Mouse (Mus musculus): Measurements from ENCODE around the gene Rnf26. TPM values are rescaled to one million over a fixed set of nuclear protein-coding genes. Genes with fewer than 3 reads are reported as not detected.

The Rnf26 gene
- polyA plus RNA-seq (2014; fragmentation: Illumina TruSeq; extraction: RNeasy Lipid Tissue Mini Kit (QIAGEN cat#74804)): 1.1 TPM

GRCm38 (mm10) chr9:44113105-44113789, at the start of gene Rnf26, which contains the start of gene Gm49380:
Rnf26 (minus strand) TSS chr9:44113517.
Gm49380 (minus strand) TSS chr9:44113500.

DNA sequence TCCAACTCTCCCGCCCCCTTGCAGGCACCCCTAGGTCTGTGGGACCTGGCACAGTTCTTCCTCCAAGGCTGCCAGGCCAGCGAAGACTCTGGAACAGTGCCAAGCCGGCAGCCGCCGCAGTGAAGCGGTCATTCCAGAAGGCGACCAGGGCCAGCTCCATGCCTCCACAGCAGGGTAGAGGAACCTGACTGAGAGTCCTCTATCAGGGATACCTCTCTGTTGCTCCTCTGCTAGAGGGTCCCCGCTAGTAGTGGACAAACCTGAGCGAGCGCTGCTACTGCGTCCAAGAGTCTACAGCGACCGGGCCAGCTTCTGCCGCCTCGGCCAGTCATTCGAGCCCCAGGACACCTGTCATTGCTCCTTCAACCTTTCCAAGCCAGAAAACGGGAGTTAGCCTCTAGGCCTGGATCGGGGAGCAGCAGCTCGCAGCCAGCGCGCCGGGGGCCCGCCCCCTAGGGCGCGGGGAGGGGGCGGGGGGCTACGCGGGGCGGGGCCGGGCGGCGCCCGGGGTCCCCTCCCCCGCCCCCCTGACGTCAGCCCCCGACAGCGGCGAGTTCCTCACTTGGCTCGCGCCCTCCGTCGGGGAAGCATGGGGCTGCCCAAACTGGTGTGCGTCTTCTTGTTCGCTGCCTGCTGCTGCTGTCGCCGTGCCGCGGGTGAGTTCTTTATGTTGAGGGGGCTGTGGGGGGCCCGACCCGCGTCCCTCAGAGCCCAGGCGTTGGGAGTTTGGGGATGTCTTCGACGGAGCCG, 21.0 kb upstream of the Rnf26 start, which contains the start of gene Mcam:
TSS of gene Mcam (plus strand) at position 369 of the 750 bp plus-strand sequence.

DNA sequence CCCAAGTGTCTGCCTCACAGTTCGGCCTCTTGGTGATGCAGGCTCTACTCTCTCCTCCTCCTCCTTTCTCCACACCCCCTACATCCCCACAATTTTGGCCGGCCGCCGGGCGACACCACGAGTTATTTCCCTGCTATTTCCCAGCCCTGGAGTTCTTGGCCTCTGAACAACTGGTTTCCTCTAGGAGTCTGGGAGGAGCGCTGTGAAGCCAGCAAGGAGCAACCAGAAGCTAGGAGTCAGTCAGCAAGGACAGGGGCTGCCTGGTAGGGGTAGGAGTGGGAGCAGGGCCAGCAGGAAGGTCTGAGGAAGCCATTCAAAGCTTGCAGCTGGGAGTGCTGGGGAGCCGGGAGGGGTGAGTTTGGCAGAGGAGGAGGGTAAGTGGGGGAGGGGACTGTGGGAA, 6.2 kb downstream of the Rnf26 start, which contains the start of gene C1qtnf5:
TSS of gene C1qtnf5 (plus strand) at position 136 of the 400 bp plus-strand sequence.

GRCm38 (mm10) chr9:44101490-44101889, 11.8 kb downstream of the Rnf26 start, which contains the start of gene Mfrp:
Mfrp (plus strand) TSS chr9:44101729.

GRCm38 (mm10) chr9:44066785-44067225, 46.5 kb downstream of the Rnf26 start, which contains the start of gene Usp2:
Usp2 (plus strand) TSS chr9:44067021.

Other genes starting within 250 kb of the Rnf26 start
- 1.9 TPM for gene Thy1, start 70.1 kb downstream of the Rnf26 start, polyA plus RNA-seq (2014; fragmentation: Illumina TruSeq; extraction: RNeasy Lipid Tissue Mini Kit (QIAGEN cat#74804))
- gene Usp2, start 46.5 kb downstream of the Rnf26 start, polyA plus RNA-seq (2014; fragmentation: Illumina TruSeq; extraction: RNeasy Lipid Tissue Mini Kit (QIAGEN cat#74804)): 3.1 TPM
- gene Mfrp, start 11.8 kb downstream of the Rnf26 start, polyA plus RNA-seq (2014; fragmentation: Illumina TruSeq; extraction: RNeasy Lipid Tissue Mini Kit (QIAGEN cat#74804)): not detected
- gene C1qtnf5, start 6.3 kb downstream of the Rnf26 start, polyA plus RNA-seq (2014; fragmentation: Illumina TruSeq; extraction: RNeasy Lipid Tissue Mini Kit (QIAGEN cat#74804)): not detected
- gene Gm49380, start within 50 bp of the Rnf26 start, polyA plus RNA-seq (2014; fragmentation: Illumina TruSeq; extraction: RNeasy Lipid Tissue Mini Kit (QIAGEN cat#74804)): 0.43 TPM
- gene Mcam, start 21.0 kb upstream of the Rnf26 start, polyA plus RNA-seq (2014; fragmentation: Illumina TruSeq; extraction: RNeasy Lipid Tissue Mini Kit (QIAGEN cat#74804)): 23.9 TPM
- gene Cbl, start 120.5 kb upstream of the Rnf26 start, polyA plus RNA-seq (2014; fragmentation: Illumina TruSeq; extraction: RNeasy Lipid Tissue Mini Kit (QIAGEN cat#74804)): 36.8 TPM
- 4.9 TPM for gene Ccdc153, start 127.2 kb upstream of the Rnf26 start, polyA plus RNA-seq (2014; fragmentation: Illumina TruSeq; extraction: RNeasy Lipid Tissue Mini Kit (QIAGEN cat#74804))
- gene Pdzd3, start 138.0 kb upstream of the Rnf26 start, polyA plus RNA-seq (2014; fragmentation: Illumina TruSeq; extraction: RNeasy Lipid Tissue Mini Kit (QIAGEN cat#74804)): not detected
- not detected for gene Nlrx1, start 155.1 kb upstream of the Rnf26 start, polyA plus RNA-seq (2014; fragmentation: Illumina TruSeq; extraction: RNeasy Lipid Tissue Mini Kit (QIAGEN cat#74804))
- gene Abcg4, start 175.1 kb upstream of the Rnf26 start, polyA plus RNA-seq (2014; fragmentation: Illumina TruSeq; extraction: RNeasy Lipid Tissue Mini Kit (QIAGEN cat#74804)): 0.14 TPM
- 15.0 TPM for gene Hinfp, start 192.2 kb upstream of the Rnf26 start, polyA plus RNA-seq (2014; fragmentation: Illumina TruSeq; extraction: RNeasy Lipid Tissue Mini Kit (QIAGEN cat#74804))
- 0.63 TPM for gene C2cd2l, start 206.8 kb upstream of the Rnf26 start, polyA plus RNA-seq (2014; fragmentation: Illumina TruSeq; extraction: RNeasy Lipid Tissue Mini Kit (QIAGEN cat#74804))
- 11.4 TPM for gene Dpagt1, start 212.5 kb upstream of the Rnf26 start, polyA plus RNA-seq (2014; fragmentation: Illumina TruSeq; extraction: RNeasy Lipid Tissue Mini Kit (QIAGEN cat#74804))
- gene H2afx, start 221.2 kb upstream of the Rnf26 start, polyA plus RNA-seq (2014; fragmentation: Illumina TruSeq; extraction: RNeasy Lipid Tissue Mini Kit (QIAGEN cat#74804)): 9.2 TPM
- 26.6 TPM for gene Hmbs, start 230.7 kb upstream of the Rnf26 start, polyA plus RNA-seq (2014; fragmentation: Illumina TruSeq; extraction: RNeasy Lipid Tissue Mini Kit (QIAGEN cat#74804))
- gene Vps11, start 248.2 kb upstream of the Rnf26 start, polyA plus RNA-seq (2014; fragmentation: Illumina TruSeq; extraction: RNeasy Lipid Tissue Mini Kit (QIAGEN cat#74804)): 11.1 TPM